Mouse (Mus musculus): ENCODE results near the gene Piga.

Gene Piga

DNA sequence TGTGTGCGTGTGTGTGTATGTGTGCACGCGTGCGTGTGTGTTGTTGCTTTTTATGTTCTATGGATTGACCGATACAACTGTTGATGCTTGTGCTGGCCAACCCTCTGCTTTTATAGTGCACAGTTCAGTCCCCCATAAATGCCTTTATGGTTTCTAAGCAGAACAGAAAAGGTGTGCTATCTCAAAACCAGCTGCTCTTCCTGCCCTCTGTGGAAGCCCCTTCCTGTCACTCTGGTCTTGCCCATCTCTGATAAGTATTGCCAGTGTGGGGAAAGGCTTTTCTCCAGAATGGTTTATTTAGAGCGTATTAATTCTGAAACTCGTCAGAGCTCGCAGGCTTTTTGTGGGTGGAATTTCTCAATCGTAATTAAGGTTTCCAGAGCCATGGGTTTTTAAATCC is 13.1 kb downstream of the Piga start:
- DNase-seq (ENCODE audit: low read depth, low spot score), result no peak

- no peak for DNase-seq (ENCODE audit: low read depth, low spot score)
Measured at GRCm38 (mm10) chrX:164436709-164437108, 17.1 kb downstream of the Piga start, which contains the start of gene Asb11. TSS of gene Asb11 (plus strand) at chrX:164436994.

DNA sequence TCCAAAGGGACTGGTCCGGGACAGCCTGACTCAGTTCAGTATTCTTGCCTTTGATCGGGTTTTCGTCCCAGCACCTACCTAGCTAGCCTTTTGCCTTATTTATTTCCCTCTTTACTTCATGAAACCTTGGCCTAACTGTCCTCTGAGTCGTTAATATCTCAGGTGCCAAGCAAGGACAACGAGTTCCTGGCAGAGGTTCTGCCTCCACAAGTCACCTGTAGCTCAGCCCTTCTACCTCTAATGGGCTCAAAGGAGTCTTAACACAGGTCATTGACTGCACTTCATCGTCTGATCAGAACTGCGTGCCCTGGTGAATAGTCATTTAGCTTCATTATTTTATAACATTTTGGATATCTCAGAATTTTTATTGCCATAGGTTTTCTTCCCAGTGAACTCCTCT is 19.9 kb downstream of the Piga start:
- DNase-seq (ENCODE audit: low read depth, low spot score), result no peak

- no peak for DNase-seq (ENCODE audit: low read depth, low spot score)
Measured at GRCm38 (mm10) chrX:164440140-164440539, 20.6 kb downstream of the Piga start.

DNA sequence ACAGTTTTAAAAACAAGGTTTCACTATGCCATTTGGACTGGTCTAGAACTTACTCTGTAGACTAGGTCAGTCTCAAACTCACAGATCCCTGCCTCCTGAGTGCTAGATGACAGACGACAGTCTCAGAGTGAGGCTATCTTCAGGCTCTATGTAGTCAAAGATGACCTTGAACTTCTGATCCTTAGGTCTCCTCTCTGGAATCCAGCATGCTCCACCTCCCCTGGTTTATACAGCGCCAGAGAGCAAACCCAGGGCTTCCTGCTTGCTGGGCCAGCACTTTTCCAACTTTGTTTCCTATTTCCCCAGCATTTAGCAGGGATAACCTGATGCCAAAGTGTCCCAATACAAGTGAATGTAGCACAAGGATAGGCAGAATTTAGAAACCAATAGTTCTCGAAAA is 21.1 kb downstream of the Piga start:
- no peak for DNase-seq (ENCODE audit: low read depth, low spot score)

DNA sequence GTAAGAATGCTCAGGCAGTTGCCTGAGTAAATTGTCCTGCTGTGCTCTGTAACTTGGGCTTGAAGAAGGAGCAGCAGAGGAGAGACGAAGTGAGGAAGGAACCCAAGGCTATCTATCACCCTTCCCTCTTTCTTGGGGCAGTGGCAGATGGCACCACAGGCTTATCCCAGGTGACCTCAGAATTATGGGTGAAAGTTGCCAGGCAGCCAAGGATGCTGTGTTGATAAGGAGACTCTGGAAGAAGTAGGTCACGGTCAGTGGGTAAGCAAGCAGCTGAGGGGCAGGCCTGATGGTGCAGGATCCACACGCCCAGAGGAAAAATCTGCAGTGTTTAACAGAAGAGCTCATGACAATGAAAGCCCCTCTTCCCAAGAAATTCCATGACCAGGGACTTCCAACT is 21.7 kb downstream of the Piga start:
- DNase-seq (ENCODE audit: low read depth, low spot score), result no peak

DNA sequence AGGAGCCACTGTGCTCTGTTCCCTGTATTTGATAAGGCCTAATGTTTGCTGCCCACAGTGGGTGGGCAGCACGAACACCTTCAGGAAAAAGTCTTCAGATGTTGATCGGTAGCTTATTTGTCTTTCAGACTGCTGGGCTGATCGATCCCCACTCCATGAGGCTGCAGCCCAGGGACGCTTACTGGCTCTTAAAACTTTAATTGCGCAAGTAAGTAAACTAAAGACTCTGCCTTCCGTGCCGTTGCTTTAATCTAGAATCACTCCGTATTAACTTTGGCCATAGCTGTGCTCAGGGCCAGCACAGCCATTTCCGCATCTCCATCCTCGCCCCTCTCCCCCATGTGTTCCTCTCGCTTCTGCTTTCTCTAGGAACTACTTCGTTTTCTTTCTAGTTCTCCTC is 26.0 kb downstream of the Piga start:
- no peak for DNase-seq (ENCODE audit: low read depth, low spot score)

DNA sequence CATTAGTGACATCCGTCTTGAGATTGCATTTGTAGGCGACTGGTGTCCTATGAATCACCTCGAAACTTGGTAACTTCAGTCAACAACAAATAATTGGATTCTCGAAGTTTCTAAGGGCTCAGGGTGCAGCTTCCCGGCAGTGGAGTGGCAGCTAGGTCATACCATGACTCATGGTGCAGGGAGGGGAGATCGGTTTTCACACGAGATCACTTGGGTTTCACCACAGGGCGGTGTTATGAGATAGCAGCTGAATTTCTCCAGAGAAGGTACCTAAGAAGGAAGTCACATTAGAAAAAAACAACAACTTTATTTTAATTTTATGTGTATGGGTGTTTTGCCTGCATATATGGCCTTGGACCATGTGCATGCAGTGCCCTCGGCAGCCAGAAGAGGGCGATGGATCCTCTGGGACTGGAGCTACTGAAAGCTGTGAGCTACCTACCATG is 26.5 kb downstream of the Piga start:
- DNase-seq (ENCODE audit: low read depth, low spot score), result peak; percentile 7

- no peak for DNase-seq (ENCODE audit: low read depth, low spot score)
Measured at GRCm38 (mm10) chrX:164446835-164447681, 27.5 kb downstream of the Piga start.

GRCm38 (mm10) chrX:164447682-164448071 is 28.1 kb downstream of the Piga start:
- DNase-seq (ENCODE audit: low read depth, low spot score), result no peak

DNA sequence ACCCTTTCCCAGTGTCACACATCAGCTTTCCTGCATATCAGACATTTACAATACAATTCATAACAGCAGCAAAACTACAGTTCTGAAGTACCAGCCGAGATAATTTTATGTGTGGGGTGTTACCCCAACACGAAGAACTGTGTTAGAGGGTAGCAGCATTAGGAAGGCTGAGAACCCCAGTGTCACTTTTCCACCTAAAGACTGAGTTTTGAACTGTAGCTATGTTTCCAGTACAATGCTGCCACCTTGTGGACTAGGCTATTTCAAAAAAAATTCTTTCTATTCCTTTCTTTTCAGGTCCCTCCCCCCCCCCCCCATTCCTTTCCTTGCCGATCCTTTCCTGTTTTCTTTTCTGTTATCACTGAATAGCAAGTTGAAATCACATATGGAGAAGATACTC is 29.6 kb downstream of the Piga start:
- DNase-seq (ENCODE audit: low read depth, low spot score), result peak; percentile 49

- no peak for DNase-seq (ENCODE audit: low read depth, low spot score)
Measured at GRCm38 (mm10) chrX:164459205-164459878, 39.8 kb downstream of the Piga start.

All from A20 (cell line).